Comparison of ENCODE assay signal across 18 mouse cellular contexts in the genomic region with DNA sequence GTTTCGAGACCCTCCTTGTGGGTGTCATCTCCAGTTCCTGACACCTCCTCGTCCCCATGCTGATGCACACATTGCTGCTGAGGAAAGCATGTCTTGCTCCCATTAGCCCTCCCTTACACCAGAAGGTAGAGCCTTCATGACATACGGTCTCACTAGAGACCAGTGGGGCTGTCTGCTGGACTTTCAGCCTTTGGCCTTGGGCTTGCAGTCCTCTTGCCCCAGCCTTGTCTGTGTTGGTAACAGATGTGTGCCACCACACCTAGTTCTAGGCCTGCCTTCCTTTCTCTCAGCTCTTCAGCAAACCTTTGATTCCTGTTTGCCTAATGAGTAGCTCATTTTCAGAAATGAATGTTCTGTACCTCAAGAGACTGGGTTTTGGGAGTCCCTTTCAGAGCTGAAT. TPM values are rescaled to one million over a fixed set of nuclear protein-coding genes. Genes with fewer than 3 reads are reported as not detected.
"Had no signal": no experiment of that assay in that cellular context is flagged by ENCODE, and none has a peak within 500 bp of the region (broad histone marks: within the 10 kb centered on the region; RNA-seq: fewer than 3 reads in every experiment).

No protein-coding gene starts in this region.

- H3K9me3 ChIP-seq: intestine, embryonic 15.5 days; limb, embryonic 15.5 days; liver, embryonic 12.5 days; midbrain, embryonic 10.5 days; stomach, embryonic 15.5 days had no signal

- H3K27ac ChIP-seq: intestine, embryonic 15.5 days; limb, embryonic 15.5 days; liver, embryonic 12.5 days; midbrain, embryonic 10.5 days; stomach, embryonic 15.5 days had no signal

- H3K4me3 ChIP-seq: intestine, embryonic 15.5 days; limb, embryonic 15.5 days; liver, embryonic 12.5 days; midbrain, embryonic 10.5 days; myocyte; stomach, embryonic 15.5 days had no signal

- DNase-seq: lung, embryonic 14.5 days; lung, postnatal 10 days; lung, postnatal 4 days; retina, postnatal 1 day; right cerebral cortex, postnatal 4 days; thymus, postnatal 36 days had no signal

- ATAC-seq: intestine, embryonic 15.5 days; liver, embryonic 12.5 days had no signal

- H3K27me3 ChIP-seq: intestine, embryonic 15.5 days; limb, embryonic 15.5 days; liver, embryonic 12.5 days; stomach, embryonic 15.5 days had no signal

- H3K36me3 ChIP-seq: intestine, embryonic 15.5 days; liver, embryonic 12.5 days; midbrain, embryonic 10.5 days had no signal

- H3K9ac ChIP-seq: intestine, embryonic 15.5 days; limb, embryonic 15.5 days; liver, embryonic 12.5 days; lung, embryonic 14.5 days; stomach, embryonic 15.5 days had no signal

- H3K4me2 ChIP-seq: intestine, embryonic 15.5 days; limb, embryonic 15.5 days; liver, embryonic 12.5 days; lung, embryonic 14.5 days; stomach, embryonic 15.5 days had no signal

RNA-seq across cellular contexts. Expression of gene Tnfrsf17, which starts 54.8 kb away (rescaled TPM):
- total RNA-seq: layer of hippocampus, postnatal 25 days; left cerebral cortex, postnatal 25 days had no signal
- polyA plus RNA-seq: intestine, embryonic 15.5 days; limb, embryonic 11.5 days; liver, embryonic 12.5 days; liver, embryonic 16.5 days; lung, embryonic 14.5 days; midbrain, embryonic 14.5 days; myocyte; neural tube, embryonic 11.5 days; stomach, embryonic 15.5 days had no signal
